Mouse (Mus musculus) layer of hippocampus, postnatal 25 days (tissue): ENCODE data around the gene Ceacam15. TPM values are rescaled to one million over a fixed set of nuclear protein-coding genes. Genes with fewer than 3 reads are reported as not detected.

ENCODE experiments used
- DNase-seq, 2 experiments: peaks; one replicate each; pipeline ENCODE4 v3.0.0; 2022; ENCODE audit warnings: mixed read lengths in 2 of 2, low spot score in 1 of 2; ENCODE audit errors: extremely low spot score in 1 of 2
- total RNA-seq, 2 experiments: library from RNA; stranded (reverse); gene quantifications; 2 replicates each; pipeline ENCODE4 v1.2.3; 2021

Ceacam15 gene
- total RNA-seq, 2 experiments from 2014 or later, result not detected

DNA sequence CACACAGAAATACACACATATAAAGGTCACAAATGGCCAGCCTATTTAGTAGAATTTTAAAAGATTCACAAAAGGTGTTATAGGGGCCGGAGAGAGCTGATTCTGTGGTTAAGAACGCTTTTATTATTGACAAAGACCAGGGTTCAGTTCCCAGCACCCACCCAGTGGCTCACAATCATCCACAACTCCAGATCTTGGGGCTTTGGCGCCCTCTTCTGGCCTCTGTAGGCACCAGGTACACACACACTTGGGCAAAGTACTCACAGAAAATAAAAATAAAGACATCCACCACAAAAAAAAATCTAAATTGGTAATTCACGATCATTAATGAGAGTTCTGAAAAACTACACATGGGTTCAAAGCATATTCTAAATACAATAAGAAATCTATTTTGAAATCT, 43.6 kb downstream of the Ceacam15 start:
- no peak for DNase-seq

DNA sequence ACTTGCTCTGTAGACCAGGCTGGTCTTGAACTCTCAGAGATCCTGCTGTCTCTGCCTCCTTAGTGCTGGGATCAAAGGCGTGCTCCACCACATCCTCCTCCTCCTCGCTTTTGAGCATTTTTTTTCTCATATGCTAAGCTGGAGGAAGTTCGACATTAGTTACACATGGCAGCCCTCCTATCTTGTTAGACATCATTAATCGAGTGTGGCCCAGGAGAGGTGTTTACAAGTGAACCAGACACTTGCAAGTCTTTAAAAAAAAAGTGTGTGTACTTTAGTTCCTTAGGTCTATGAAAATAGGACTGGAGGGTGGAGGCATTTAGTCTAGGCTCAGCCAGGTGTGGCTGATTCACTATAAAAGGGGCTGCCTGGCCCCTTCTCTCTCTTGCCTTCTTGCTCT, 44.5 kb downstream of the Ceacam15 start:
- no peak for DNase-seq

DNA sequence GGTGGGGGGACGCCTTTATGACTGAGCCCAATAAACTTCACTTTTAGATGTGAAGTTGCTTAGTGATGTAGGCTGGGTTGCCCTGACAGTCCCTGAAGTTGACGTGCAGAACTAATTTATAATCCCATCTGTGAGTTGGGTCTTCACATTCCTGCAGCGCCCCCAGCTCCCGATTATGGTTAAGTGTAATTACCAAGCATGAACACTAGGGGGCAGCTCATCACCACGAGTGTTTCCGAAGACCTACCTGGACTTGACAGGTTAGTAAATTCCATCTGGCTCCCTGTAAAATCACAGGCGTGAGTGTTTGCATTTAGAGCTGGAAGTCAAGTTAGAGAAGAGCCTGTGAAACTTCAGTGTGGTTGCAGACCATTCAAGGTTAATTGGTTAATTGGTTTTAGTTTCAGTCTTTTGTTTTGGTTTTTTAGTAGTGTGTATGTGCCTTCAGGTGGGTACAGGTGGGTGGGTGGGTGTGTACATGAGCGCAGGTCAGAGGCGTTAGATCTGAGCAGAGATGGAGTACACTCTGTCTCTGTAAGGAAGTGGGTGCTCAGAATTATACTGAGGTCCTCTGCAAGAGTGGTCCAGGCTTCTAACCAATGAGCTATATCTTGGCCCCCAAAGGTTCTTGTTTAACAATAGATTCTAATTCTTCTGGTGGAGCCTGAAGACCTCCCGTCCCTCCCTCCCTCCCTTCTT, 45.8 kb downstream of the Ceacam15 start:
- DNase-seq, result peak; percentile 41 to 60

DNA sequence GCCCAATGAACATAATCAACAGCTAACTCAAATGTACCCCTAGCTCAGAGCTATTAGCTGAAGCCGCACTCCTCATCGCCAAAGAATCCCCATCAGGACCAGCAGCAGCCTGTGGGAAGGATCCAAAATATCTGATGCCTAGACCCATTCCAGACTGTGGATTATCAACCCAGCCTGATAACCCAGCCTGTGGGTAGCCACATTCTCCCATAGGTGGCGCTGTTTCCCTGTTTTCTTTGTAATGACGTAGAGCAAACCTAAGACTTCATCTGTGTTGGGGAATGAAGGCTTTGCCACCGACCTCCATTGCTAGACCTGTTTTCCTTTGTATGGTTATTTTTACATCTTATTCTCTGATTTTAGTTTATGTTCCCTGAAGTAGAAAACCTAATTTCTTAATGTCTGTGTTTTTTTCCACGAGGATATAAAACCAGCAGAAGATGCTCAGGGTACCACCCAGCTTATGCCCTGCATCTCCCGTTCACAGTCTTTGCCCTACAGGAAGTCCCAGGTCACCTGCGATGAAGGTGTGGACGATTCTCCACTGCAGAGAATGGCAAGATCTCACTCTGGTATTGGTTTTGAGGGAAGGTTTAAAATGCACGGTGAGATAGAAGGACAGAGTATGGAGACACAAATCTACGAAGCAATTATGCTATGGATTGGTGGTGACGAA, 47.3 kb downstream of the Ceacam15 start:
- DNase-seq, result peak; percentile 39 to 72

DNA sequence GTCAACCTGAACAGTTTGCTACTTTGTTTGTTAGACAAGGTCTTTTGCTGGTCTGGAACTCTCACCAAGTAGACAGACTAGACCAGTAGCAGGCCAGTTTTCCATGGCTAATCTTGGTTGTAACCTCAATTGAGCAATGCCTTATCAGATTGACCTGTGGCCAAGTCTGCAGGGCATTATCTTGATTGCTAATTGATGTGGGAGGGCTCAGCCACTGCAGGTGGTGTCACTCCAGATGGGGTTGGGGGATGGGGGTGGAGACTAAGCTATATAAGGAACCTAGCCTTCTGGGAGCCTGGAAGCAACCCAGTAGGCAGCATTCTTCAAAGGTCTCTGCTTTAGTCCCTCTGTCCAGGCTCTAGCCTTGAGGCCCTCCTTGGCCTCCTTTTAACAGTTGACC, 51.8 kb downstream of the Ceacam15 start:
- no peak for DNase-seq

DNA sequence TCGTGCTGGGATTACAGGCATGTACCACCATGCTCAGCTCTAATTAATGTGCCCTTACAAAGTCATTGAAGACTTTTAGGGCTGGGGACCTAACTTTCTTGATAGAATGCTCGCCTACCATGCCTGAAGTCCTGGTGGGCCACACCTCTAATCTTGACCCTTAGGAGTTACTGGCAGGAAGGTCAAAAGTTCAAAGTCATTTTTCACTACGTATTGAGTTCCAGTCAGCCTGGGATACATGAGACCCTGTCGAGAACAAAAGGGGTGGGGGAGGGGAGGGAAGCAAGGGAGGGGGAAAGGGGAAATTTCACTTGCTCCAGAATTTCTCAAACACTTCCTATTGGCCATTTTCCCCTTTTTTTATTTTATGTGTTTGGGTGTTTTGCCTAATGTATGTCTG, 52.4 kb downstream of the Ceacam15 start:
- DNase-seq, result no peak

Other genes with a start within 250 kb of the Ceacam15 start
- 10 to 100 TPM; 62.5 to 81.2 TPM for gene Tmem160, start 222.9 kb downstream of the Ceacam15 start, total RNA-seq
- 10 to 100 TPM; 18.8 to 19.8 TPM for gene Npas1, start 198.0 kb downstream of the Ceacam15 start, total RNA-seq
- 100 to 1,000 TPM; 125 to 127 TPM for gene Arhgap35, start 60.7 kb downstream of the Ceacam15 start, total RNA-seq
- not detected for gene Ceacam9, start 46.2 kb upstream of the Ceacam15 start, total RNA-seq
- 100 to 1,000 TPM; 278 to 315 TPM for gene Ap2s1, start 62.7 kb upstream of the Ceacam15 start, total RNA-seq
- 1 to 10 TPM; 2.4 to 3.5 TPM for gene Slc1a5, start 105.6 kb upstream of the Ceacam15 start, total RNA-seq
- gene Strn4, start 140.2 kb upstream of the Ceacam15 start, total RNA-seq, result 100 to 1,000 TPM; 322 to 327 TPM
- 10 to 100 TPM; 46.7 to 47.7 TPM for gene Fkrp, start 141.0 kb upstream of the Ceacam15 start, total RNA-seq
- 1 to 10 TPM; 5.2 to 6.9 TPM for gene Prkd2, start 167.2 kb upstream of the Ceacam15 start, total RNA-seq
- 100 to 1,000 TPM; 150 to 160 TPM for gene Dact3, start 199.6 kb upstream of the Ceacam15 start, total RNA-seq
- gene Gng8, start 216.1 kb upstream of the Ceacam15 start, total RNA-seq, result 1 to 10 TPM; 2.5 to 3.2 TPM
- gene Ptgir, start 230.8 kb upstream of the Ceacam15 start, total RNA-seq, result under 1 TPM in 1 of 2 experiments, not detected in 1; 0.09 TPM
- gene Calm3, start 248.4 kb upstream of the Ceacam15 start, total RNA-seq, result 1,000 to 10,000 TPM; 2,256 to 2,439 TPM